Mouse (Mus musculus) midbrain, embryonic 15.5 days (tissue): ENCODE data around the gene Map3k12. TPM values are rescaled to one million over a fixed set of nuclear protein-coding genes. Genes with fewer than 3 reads are reported as not detected.

ENCODE experiments used
- ATAC-seq: fragments of 200-750 bp; cut with Nextera tagmentation; replicated peaks from 2 replicates; pipeline ENCODE4 v1.8.0; 2017; ENCODE audit warnings: moderate TSS enrichment
- H3K27ac ChIP-seq: fragments of 300-500 bp; sonication (generic); 2 replicates; pipeline ENCODE4 v1.5.1; 2015; ENCODE audit warnings: mild to moderate bottlenecking, inconsistent platforms
- H3K27me3 ChIP-seq: fragments of 300-500 bp; sonication (generic); replicated peaks from 2 replicates; pipeline ENCODE4 v1.6.1; 2015; ENCODE audit warnings: inconsistent platforms
- H3K36me3 ChIP-seq: fragments of 300-500 bp; sonication (generic); replicated peaks from 2 replicates; pipeline ENCODE4 v1.6.1; 2015; ENCODE audit warnings: inconsistent platforms
- H3K4me1 ChIP-seq: fragments of 300-500 bp; sonication (generic); 2 replicates; pipeline ENCODE4 v1.6.1; 2015; ENCODE audit warnings: inconsistent platforms
- H3K4me2 ChIP-seq: fragments of 300-500 bp; sonication (generic); 2 replicates; pipeline ENCODE4 v1.6.1; 2015; ENCODE audit warnings: inconsistent platforms, mild to moderate bottlenecking, moderate library complexity
- H3K4me3 ChIP-seq: fragments of 300-500 bp; sonication (generic); 2 replicates; pipeline ENCODE4 v1.5.1; 2015; ENCODE audit warnings: mild to moderate bottlenecking, inconsistent platforms
- H3K9ac ChIP-seq: fragments of 300-500 bp; sonication (generic); 2 replicates; pipeline ENCODE4 v1.6.1; 2015; ENCODE audit warnings: mild to moderate bottlenecking, inconsistent platforms
- H3K9me3 ChIP-seq: fragments of 300-500 bp; sonication (generic); 2 replicates; pipeline ENCODE4 v1.6.1; 2016; ENCODE audit warnings: inconsistent platforms
- WGBS: fragments of 180-500 bp; shearing (Covaris S2); methylation state at CpG from one replicate; pipeline ENCODE4 v1.1.7; 2015; ENCODE audit warnings: mixed read lengths; 5-methylcytosine and 5-hydroxymethylcytosine counted together
- polyA plus RNA-seq: library from polyadenylated mRNA; unstranded; fragments of >200 nt; fragmentation: Nextera tagmentation; extraction: Ambion mirVana; gene quantifications from 2 replicates; pipeline ENCODE4 v1.2.1, GENCODE M21; 2015

Gene Map3k12
- polyA plus RNA-seq, 1 experiment from 2014 or later: 63.6 TPM

DNA sequence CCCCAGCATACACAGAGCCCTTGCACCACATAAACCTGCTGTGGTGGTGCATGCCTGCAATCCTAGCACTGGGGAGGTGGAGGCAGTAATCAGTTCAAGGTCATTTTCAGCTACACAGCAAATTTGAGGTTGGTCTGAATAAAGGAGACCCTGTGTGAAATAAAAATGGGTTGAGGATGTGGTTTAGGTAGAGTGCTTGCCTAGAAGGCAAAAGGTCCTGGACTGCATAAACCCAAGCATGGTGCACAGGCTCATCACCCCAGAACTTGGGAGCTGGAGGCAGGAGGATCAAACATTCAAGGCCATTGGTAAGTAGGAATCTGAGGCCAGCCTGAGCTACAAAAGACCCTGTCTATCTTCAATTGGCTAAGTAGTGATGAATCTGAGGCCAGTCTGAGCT is 9.3 kb downstream of the Map3k12 start:
- H3K4me2 ChIP-seq: no peak overlapping the region
- H3K36me3 ChIP-seq: peaks cover 31% of the 10 kb centered on the region
- no peak for ATAC-seq
- H3K27me3 ChIP-seq: no peaks in the 10 kb centered on the region
- peaks cover 33% of the 10 kb centered on the region for H3K4me1 ChIP-seq
- H3K9ac ChIP-seq: no peak overlapping the region
- H3K4me3 ChIP-seq: no peak overlapping the region
- no peaks in the 10 kb centered on the region for H3K9me3 ChIP-seq
- no peak overlapping the region for H3K27ac ChIP-seq

DNA sequence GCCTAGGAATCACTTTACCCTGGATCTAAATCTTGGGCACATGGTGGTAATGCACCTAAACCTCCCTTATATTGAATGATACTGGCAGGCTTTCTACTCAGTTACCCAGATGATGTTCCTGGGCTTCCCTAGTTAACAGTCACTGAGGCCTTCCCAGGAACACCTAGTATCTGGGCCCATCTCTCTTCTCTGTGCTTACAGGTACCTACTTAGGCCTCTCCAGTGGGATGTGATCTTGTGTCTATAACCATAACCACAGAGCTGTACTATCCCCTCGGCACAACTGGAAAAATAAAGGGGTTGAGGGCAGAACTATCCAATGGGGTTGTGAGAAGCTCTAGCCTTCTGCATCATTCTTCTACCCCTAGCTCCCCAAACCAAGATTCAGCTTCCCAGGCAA is 10.0 kb downstream of the Map3k12 start:
- no peak overlapping the region for H3K9ac ChIP-seq
- H3K4me2 ChIP-seq: no peak overlapping the region
- H3K36me3 ChIP-seq: peaks cover 38% of the 10 kb centered on the region
- H3K4me3 ChIP-seq: no peak overlapping the region
- H3K27ac ChIP-seq: no peak overlapping the region
- WGBS: 85% methylated on average over 1 of the region's 1 CpGs
- H3K9me3 ChIP-seq: no peaks in the 10 kb centered on the region
- no peak for ATAC-seq
- H3K4me1 ChIP-seq: peaks cover 26% of the 10 kb centered on the region
- H3K27me3 ChIP-seq: no peaks in the 10 kb centered on the region

DNA sequence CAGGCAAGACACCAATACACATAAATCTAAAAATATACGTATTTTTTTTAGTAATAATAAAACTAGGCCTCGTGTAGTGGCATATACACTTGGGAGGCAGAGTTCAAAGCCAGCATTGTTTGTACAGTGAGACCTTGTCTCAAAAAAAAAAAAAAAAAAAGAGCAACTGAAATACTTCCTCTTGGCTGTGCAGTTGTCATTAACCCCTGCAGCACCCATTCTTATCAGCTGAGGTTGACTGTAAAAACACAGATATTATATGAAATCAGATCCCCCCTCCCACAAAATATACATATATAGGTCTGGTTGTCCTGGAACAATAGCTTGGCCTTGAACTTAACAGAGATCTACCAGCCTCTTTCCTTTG is 10.4 kb downstream of the Map3k12 start:
- no peak overlapping the region for H3K4me3 ChIP-seq
- H3K4me2 ChIP-seq: no peak overlapping the region
- H3K27ac ChIP-seq: no peak overlapping the region
- H3K36me3 ChIP-seq: peaks cover 42% of the 10 kb centered on the region
- no peak overlapping the region for H3K9ac ChIP-seq
- H3K9me3 ChIP-seq: no peaks in the 10 kb centered on the region
- peaks cover 22% of the 10 kb centered on the region for H3K4me1 ChIP-seq
- ATAC-seq: no peak
- H3K27me3 ChIP-seq: no peaks in the 10 kb centered on the region
- 71% methylated on average over 2 of the region's 2 CpGs for WGBS

DNA sequence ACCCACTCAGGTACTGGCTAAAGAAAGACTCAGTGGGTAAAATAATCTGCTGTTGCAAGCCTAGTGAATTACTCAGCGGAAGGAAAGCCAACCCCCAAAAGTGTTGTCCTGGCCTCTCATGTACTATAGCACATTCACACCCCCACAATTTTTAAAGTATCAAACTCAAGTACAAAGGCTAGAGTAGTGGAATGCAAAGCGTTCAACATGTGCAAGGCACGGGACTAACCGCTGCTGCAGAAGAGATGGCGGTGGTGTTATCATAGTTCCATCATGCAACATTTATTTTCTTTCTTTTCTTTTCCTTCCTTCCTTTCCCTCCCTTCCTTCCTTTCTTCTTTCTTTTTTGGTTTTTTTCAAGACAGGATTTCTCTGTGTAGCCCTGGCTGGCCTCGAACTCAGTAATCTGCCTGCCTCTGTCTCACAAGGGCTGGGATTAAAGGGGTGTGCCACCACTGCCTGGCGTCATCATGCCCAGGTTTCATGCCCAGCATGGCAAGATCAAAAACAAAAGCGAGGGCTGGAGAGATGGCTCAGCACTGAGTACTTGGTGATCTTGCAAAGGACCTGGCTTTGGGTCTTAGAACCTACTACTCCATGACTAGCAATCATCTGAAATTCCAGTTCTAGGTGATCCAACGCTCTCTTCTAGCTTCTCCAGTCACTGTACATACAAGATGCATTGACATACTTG is 10.9 kb downstream of the Map3k12 start:
- 87% methylated on average over 9 of the region's 9 CpGs for WGBS
- ATAC-seq: no peak
- Histone ChIP-seq H3K4me2 (no peak overlapping the region), H3K9me3 (no peaks in the 10 kb centered on the region), H3K4me3 (no peak overlapping the region), H3K27ac (no peak overlapping the region), H3K27me3 (no peaks in the 10 kb centered on the region), H3K4me1 (peaks cover 17% of the 10 kb centered on the region), H3K9ac (no peak overlapping the region), H3K36me3 (peaks cover 47% of the 10 kb centered on the region)

DNA sequence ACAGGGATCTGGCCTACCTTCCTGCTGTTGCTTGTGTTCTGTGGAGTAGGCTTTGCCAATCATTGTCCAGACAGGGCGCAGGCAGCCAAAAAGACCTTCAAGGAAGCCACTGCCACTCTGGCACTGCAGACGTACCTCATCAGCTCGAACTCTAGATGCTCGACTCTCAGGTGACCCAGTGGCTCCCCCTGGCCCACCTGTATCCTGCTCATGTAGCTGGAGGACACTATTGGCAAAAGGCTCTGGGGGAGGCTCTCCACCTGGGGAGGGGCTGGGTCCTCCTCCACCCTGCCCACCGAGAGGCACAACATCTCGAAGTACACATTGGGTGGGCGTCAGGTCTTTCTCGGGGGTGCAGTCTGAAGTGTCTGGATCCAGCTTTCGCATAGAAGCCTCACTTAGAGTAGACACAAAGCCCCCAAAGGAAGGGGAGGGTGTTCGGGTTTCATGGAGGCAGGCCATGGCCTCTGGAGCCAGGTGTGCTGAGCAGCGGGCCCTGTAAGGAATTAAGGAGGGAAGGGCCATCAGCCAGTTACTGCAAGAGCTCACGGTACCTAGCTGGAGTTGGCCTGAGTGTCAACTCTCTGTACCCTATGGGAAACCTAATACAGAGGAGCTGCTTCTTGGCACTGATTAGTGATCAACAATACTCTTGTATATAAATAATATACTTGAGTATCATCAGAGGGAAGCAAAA is 11.6 kb downstream of the Map3k12 start:
- Histone ChIP-seq H3K4me1 (peaks cover 14% of the 10 kb centered on the region), H3K4me3 (no peak overlapping the region), H3K36me3 (peaks cover 53% of the 10 kb centered on the region), H3K4me2 (no peak overlapping the region), H3K27me3 (no peaks in the 10 kb centered on the region), H3K27ac (no peak overlapping the region), H3K9ac (no peak overlapping the region), H3K9me3 (no peaks in the 10 kb centered on the region)
- ATAC-seq: no peak
- 81% methylated on average over 12 of the region's 12 CpGs for WGBS

DNA sequence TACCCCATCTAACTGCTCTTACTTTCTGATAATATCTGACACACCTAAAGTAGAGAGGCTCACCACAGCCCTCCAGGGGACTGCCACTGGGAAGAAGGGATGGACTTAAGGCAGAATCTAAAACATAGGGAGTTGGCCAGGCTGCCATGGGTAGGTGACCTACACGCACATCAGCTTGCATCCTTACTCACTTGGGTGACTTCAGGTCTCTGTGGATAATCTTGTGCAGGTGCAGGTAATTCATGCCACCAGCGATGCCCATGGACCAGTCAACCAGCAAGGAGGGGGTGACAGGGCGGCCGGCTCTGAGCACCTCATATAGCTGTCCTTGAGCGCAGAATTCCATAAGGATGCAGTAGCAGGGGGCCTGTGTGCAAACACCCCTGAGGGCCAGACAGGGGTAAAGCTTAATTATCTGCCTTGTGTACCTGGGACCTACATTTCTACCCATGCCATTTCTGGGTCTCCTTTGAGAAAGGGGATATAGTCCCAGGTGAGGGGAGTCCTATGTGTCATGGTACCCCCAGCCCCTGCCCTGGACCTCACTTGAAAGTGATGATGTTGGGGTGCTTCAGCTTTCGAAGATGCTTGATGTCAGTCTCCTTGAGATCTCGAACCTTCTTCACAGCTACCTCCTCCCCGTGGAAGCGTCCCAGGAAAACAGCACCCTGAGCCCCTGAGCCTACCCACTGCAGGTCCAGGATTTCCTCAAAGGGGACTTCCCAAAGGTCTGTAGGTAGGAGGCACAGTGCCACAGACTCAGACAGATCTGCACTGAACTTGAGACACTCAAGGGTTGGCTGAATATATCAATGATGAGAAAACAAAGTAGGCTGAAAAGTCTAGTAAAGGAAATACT is 12.7 kb downstream of the Map3k12 start:
- 94% methylated on average over 9 of the region's 9 CpGs for WGBS
- peaks cover 64% of the 10 kb centered on the region for H3K36me3 ChIP-seq
- no peaks in the 10 kb centered on the region for H3K27me3 ChIP-seq
- H3K4me3 ChIP-seq: no peak overlapping the region
- no peak overlapping the region for H3K9ac ChIP-seq
- H3K9me3 ChIP-seq: no peaks in the 10 kb centered on the region
- no peak overlapping the region for H3K4me2 ChIP-seq
- H3K27ac ChIP-seq: no peak overlapping the region
- ATAC-seq: no peak
- H3K4me1 ChIP-seq: peaks cover 4% of the 10 kb centered on the region

DNA sequence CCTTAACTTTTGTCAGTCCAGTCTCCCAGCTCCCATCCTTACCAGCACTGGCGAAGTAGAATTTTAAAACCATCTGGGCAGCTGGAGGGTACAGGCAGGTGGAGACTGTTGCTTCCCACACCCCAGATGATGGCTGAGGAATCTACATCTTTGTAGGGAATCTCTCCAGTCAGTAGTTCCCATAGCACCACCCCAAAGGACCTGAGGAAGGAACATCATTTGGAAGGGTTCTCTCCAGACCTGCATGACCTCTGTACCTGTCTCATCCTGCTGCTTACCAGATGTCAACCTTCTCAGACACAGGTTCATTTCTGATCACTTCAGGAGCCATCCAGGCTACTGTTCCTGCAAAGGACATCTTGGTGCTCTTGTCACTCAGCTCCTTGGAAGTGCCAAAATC is 13.4 kb downstream of the Map3k12 start, which contains the start of gene Gm10337:
Gene Gm10337 (plus strand): TSS at position 276 of the 400 bp plus-strand sequence.
- H3K9me3 ChIP-seq: no peaks in the 10 kb centered on the region
- peaks cover 68% of the 10 kb centered on the region for H3K36me3 ChIP-seq
- 89% methylated on average over 1 of the region's 1 CpGs for WGBS
- no peak for ATAC-seq
- H3K4me3 ChIP-seq: no peak within 1 kb of the TSS
- H3K27me3 ChIP-seq: no peaks in the 10 kb centered on the region
- H3K27ac ChIP-seq: no peak within 1 kb of the TSS
- H3K4me1 ChIP-seq: no peaks in the 10 kb centered on the region
- no peak within 1 kb of the TSS for H3K4me2 ChIP-seq
- H3K9ac ChIP-seq: no peak within 1 kb of the TSS

DNA sequence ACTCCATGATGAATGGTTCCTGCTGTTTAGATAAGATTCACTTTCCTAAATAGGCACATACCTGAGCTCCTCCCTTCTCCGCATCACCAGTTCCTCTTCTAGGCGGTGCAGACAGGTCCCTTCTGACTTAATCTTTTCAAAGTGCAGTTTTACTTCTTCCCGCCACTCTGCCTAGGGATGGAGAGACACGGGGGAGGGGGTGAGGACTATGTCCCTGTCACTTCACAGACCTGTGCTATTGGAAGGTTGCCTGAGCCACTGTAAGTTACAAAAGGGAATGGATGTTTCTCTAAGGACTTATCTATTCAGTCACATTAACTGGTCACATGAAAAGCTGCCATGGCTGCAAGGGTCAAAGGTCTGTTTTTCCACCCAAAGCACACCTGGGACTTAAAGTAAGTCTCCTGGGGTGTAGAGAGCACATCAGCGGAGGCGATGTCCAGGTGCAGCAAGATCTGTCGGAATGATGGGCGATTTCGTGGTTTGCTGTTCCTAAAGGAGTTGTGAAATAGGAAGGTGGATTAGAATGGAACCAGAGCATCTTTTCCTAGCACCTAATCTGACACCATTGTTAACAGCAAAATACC is 14.5 kb downstream of the Map3k12 start:
- WGBS: 79% methylated on average over 9 of the region's 9 CpGs
- no peak overlapping the region for H3K9ac ChIP-seq
- no peak for ATAC-seq
- H3K4me1 ChIP-seq: no peaks in the 10 kb centered on the region
- no peak overlapping the region for H3K27ac ChIP-seq
- H3K4me3 ChIP-seq: no peak overlapping the region
- H3K4me2 ChIP-seq: no peak overlapping the region
- no peaks in the 10 kb centered on the region for H3K27me3 ChIP-seq
- peaks cover 74% of the 10 kb centered on the region for H3K36me3 ChIP-seq
- no peaks in the 10 kb centered on the region for H3K9me3 ChIP-seq

DNA sequence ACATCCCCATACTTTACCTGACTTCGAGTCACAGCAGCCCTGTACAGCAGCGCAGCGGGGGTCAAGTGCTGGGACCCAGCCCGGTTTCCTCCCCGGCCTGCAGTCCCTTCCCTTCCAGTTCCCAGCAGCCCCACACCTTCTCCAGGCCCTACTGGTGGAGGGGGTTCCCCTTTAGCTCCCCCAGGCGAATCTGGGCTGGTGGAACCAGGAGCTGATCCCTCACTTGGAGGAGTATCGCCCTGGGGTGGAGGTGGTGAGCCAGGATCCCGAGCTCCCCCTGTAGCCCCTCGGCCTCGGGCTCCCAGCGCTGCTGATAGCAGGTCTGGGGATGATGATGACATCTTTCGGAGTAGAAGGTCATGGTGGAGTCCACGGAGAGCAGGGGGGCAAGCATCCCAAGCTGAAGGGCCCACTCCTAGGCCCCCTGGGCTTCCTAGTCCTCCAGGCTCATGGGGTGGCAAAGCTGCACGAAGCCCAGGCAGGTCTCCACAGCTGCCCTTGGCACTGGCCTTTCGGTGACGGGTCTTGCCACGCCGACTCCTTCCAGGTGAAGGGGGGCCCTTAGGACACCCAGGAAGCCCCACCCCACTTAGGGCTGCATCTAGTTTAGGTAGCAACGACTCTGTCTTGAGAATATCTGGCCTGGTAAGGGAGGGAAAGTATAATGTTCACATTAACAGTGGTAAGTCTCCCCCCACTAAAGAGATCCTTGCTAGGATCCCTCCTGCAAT is 15.6 kb downstream of the Map3k12 start:
- ATAC-seq: 0 out of 2 replicates have a peak, but pooled peaks have one; percentile 27
- Histone ChIP-seq H3K9ac (no peak overlapping the region), H3K36me3 (peaks cover 80% of the 10 kb centered on the region), H3K9me3 (no peaks in the 10 kb centered on the region), H3K27ac (no peak overlapping the region), H3K4me1 (no peaks in the 10 kb centered on the region), H3K27me3 (no peaks in the 10 kb centered on the region), H3K4me2 (no peak overlapping the region), H3K4me3 (no peak overlapping the region)
- WGBS: 88% methylated on average over 19 of the region's 19 CpGs

DNA sequence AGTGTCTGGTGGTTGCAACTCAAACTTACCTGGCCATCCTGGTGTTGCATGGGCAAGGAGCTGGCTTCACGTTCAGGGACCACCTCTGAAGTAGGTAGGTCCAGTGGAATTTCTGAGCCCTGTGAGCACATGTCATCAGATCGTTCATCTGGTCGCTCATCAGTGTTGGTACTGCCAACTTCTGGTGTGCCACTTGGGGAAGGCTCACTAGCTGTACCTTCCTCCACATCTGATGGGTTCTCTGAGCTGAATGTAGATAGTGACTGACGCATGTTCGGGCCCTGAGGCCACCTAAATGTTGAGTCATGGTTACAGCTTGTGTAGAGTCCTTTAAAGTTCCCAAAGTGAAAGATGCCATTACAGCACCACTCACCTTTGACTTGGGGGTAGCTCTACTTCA is 16.4 kb downstream of the Map3k12 start:
- H3K27me3 ChIP-seq: no peaks in the 10 kb centered on the region
- 87% methylated on average over 5 of the region's 5 CpGs for WGBS
- no peak overlapping the region for H3K27ac ChIP-seq
- H3K9me3 ChIP-seq: no peaks in the 10 kb centered on the region
- H3K36me3 ChIP-seq: peaks cover 86% of the 10 kb centered on the region
- H3K9ac ChIP-seq: no peak overlapping the region
- ATAC-seq: no peak
- no peak overlapping the region for H3K4me2 ChIP-seq
- no peak overlapping the region for H3K4me3 ChIP-seq
- no peaks in the 10 kb centered on the region for H3K4me1 ChIP-seq

DNA sequence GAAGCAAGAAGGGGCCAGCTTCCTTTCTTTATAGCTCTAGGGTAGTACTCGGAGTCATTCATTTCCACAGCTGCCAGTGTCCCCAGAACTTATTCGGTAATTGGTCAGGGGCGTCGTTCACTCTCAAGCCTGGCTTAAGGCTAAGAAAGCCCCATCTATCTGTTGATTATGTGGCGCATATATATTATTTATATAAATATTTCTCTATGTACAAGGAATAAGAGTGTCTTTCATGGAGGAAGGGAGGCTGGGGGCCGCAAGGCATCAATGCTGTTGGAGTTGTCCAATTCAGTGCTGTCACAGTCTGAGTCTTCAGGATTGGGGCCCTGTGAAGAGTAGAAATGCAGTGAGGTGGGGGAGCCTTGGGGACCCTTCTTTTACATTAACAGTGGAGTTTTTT is 17.0 kb downstream of the Map3k12 start:
- H3K36me3 ChIP-seq: peaks cover 85% of the 10 kb centered on the region
- no peaks in the 10 kb centered on the region for H3K4me1 ChIP-seq
- no peaks in the 10 kb centered on the region for H3K9me3 ChIP-seq
- H3K27ac ChIP-seq: no peak overlapping the region
- H3K4me3 ChIP-seq: no peak overlapping the region
- no peak overlapping the region for H3K4me2 ChIP-seq
- H3K27me3 ChIP-seq: no peaks in the 10 kb centered on the region
- no peak overlapping the region for H3K9ac ChIP-seq
- no peak for ATAC-seq
- WGBS: 94% methylated on average over 6 of the region's 6 CpGs

DNA sequence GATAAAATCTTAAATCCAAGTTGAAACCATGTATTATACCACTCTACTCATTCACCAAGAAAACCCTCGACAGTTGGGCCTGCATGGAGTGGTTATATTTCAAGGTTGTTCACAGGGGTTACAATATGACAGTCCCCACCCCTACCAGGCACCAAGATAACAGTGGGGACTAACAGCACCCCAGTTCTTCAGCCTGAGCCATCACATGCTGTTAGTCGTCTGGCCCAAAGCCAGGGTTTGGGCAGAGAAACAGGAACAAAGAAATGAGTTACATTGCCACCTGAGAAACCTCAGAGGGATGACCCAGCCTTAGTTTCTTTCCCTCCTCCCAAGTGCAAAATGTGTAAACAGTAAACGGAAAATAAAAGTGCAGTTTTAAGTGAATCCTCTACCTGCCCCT is 17.5 kb downstream of the Map3k12 start:
- Histone ChIP-seq H3K4me3 (no peak overlapping the region), H3K4me2 (no peak overlapping the region), H3K4me1 (no peaks in the 10 kb centered on the region), H3K27ac (no peak overlapping the region), H3K36me3 (peaks cover 85% of the 10 kb centered on the region), H3K9ac (no peak overlapping the region), H3K9me3 (no peaks in the 10 kb centered on the region), H3K27me3 (no peaks in the 10 kb centered on the region)
- ATAC-seq: no peak
- WGBS: 77% methylated on average over 3 of the region's 3 CpGs
